ENCODE assay signal across 25 mouse cellular contexts in the genomic region with DNA sequence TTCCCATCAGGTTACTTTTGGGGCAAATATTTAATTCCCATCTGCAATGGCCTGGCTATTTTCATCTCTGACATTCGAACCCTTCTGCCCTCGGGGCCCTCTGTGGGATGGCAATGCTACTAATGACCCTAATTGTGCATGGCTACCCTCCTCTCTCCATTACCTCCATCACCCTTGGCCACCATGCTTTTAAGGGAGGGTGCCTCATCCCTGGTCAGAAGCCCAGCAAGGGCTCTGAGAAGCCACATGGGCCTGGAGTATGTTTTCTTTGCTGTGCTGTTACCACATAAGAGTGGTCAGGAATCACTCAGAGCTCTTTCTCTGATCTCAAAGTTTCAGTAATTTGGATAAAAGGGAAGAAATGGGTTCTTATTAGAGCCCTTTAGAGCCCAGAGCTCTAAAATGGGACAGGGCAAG. TPM values are rescaled to one million over a fixed set of nuclear protein-coding genes. Genes with fewer than 3 reads are reported as not detected.
DNase-seq lines count a peak whose midpoint lies in the region; ATAC-seq and TF ChIP-seq lines count a peak whose summit lies in the region.
"Had no signal": no experiment of that assay in that cellular context is flagged by ENCODE, and none has a peak within 500 bp of the region (broad histone marks: within the 10 kb centered on the region; RNA-seq: fewer than 3 reads in every experiment).

No protein-coding gene starts in this region.

- no peak overlapping the region for H3K9ac ChIP-seq in hindbrain, postnatal 0 days (replicated peaks; ENCODE audit: low read length)
- H3K9ac ChIP-seq in hindbrain, embryonic 12.5 days = no peak overlapping the region
- no peak overlapping the region for H3K9ac ChIP-seq in intestine, embryonic 15.5 days
- no peak overlapping the region for H3K9ac ChIP-seq in heart, embryonic 11.5 days (ENCODE audit: low read depth, low read length)
- H3K9ac ChIP-seq: hindbrain, embryonic 15.5 days; liver, embryonic 12.5 days; lung, embryonic 15.5 days; midbrain, embryonic 15.5 days had no signal

- no peaks in the 10 kb centered on the region for H3K4me1 ChIP-seq in hindbrain, postnatal 0 days (ENCODE audit: insufficient read depth, low read length)
- H3K4me1 ChIP-seq in hindbrain, embryonic 12.5 days = no peaks in the 10 kb centered on the region
- H3K4me1 ChIP-seq in limb, embryonic 10.5 days = no peaks in the 10 kb centered on the region
- H3K4me1 ChIP-seq in intestine, embryonic 15.5 days (replicated peaks) = no peaks in the 10 kb centered on the region
- no peaks in the 10 kb centered on the region for H3K4me1 ChIP-seq in heart, embryonic 11.5 days (ENCODE audit: control insufficient read depth, insufficient read depth, low read length)
- H3K4me1 ChIP-seq: hindbrain, embryonic 15.5 days; liver, embryonic 12.5 days; lung, embryonic 15.5 days; midbrain, embryonic 15.5 days had no signal

- ATAC-seq in hindbrain, postnatal 0 days = no peak
- ATAC-seq in hindbrain, embryonic 12.5 days (ENCODE audit: low FRiP score) = no peak; the same call in 1 of the 2 replicates
- ATAC-seq in intestine, embryonic 15.5 days = no peak
- no peak for ATAC-seq in heart, embryonic 11.5 days (replicated peaks; ENCODE audit: insufficient number of reproducible peaks, low FRiP score, low TSS enrichment)
- ATAC-seq: activated CD4-positive, CD25-positive, alpha-beta regulatory T cell, adult 4 months; liver, embryonic 12.5 days; Patski had no signal

- H3K36me3 ChIP-seq in hindbrain, postnatal 0 days (ENCODE audit: insufficient read depth, low read length) = no peaks in the 10 kb centered on the region
- no peaks in the 10 kb centered on the region for H3K36me3 ChIP-seq in hindbrain, embryonic 12.5 days
- H3K36me3 ChIP-seq in limb, embryonic 10.5 days = no peaks in the 10 kb centered on the region
- no peaks in the 10 kb centered on the region for H3K36me3 ChIP-seq in intestine, embryonic 15.5 days
- no peaks in the 10 kb centered on the region for H3K36me3 ChIP-seq in heart, embryonic 11.5 days (ENCODE audit: control insufficient read depth, insufficient read depth, low read length)
- H3K36me3 ChIP-seq: hindbrain, embryonic 15.5 days; liver, embryonic 12.5 days; lung, embryonic 15.5 days; midbrain, embryonic 15.5 days had no signal

- no peak for TF ChIP-seq CTCF in hindbrain, postnatal 0 days (IDR thresholded peaks at IDR 0.05; ENCODE audit: low read depth)

- no peak overlapping the region for H3K27ac ChIP-seq in hindbrain, postnatal 0 days
- H3K27ac ChIP-seq in hindbrain, embryonic 12.5 days = no peak overlapping the region
- no peak overlapping the region for H3K27ac ChIP-seq in limb, embryonic 10.5 days
- H3K27ac ChIP-seq in intestine, embryonic 15.5 days = no peak overlapping the region
- no peak overlapping the region for H3K27ac ChIP-seq in heart, embryonic 11.5 days (ENCODE audit: low read depth, low read length)
- H3K27ac ChIP-seq: gastrocnemius, adult 2 months; hindbrain, embryonic 15.5 days; liver, embryonic 12.5 days; lung, embryonic 15.5 days; midbrain, embryonic 15.5 days had no signal

- H3K27me3 ChIP-seq in hindbrain, postnatal 0 days (ENCODE audit: insufficient read depth, low read length) = no peaks in the 10 kb centered on the region
- H3K27me3 ChIP-seq in hindbrain, embryonic 12.5 days = no peaks in the 10 kb centered on the region
- H3K27me3 ChIP-seq in limb, embryonic 10.5 days (ENCODE audit: low read depth, poor library complexity, severe bottlenecking) = no peaks in the 10 kb centered on the region
- H3K27me3 ChIP-seq in intestine, embryonic 15.5 days (replicated peaks) = no peaks in the 10 kb centered on the region
- no peaks in the 10 kb centered on the region for H3K27me3 ChIP-seq in heart, embryonic 11.5 days (ENCODE audit: control insufficient read depth, insufficient read depth, low read length)
- H3K27me3 ChIP-seq: hindbrain, embryonic 15.5 days; liver, embryonic 12.5 days; lung, embryonic 15.5 days; midbrain, embryonic 15.5 days had no signal

- 79% methylated on average over 2 of the region's 2 CpGs for WGBS in hindbrain, postnatal 0 days
- 82% methylated on average over 2 of the region's 2 CpGs for WGBS in hindbrain, embryonic 12.5 days
- 90% methylated on average over 2 of the region's 2 CpGs for WGBS in limb, embryonic 10.5 days
- 81% methylated on average over 2 of the region's 2 CpGs for WGBS in intestine, embryonic 15.5 days
- 77% methylated on average over 2 of the region's 2 CpGs for WGBS in heart, embryonic 11.5 days (ENCODE audit: insufficient replicate concordance)

- no peak overlapping the region for H3K4me2 ChIP-seq in hindbrain, postnatal 0 days (ENCODE audit: low read depth, low read length)
- no peak overlapping the region for H3K4me2 ChIP-seq in hindbrain, embryonic 12.5 days (replicated peaks)
- no peak overlapping the region for H3K4me2 ChIP-seq in intestine, embryonic 15.5 days (replicated peaks)
- no peak overlapping the region for H3K4me2 ChIP-seq in heart, embryonic 11.5 days
- H3K4me2 ChIP-seq: hindbrain, embryonic 15.5 days; liver, embryonic 12.5 days; lung, embryonic 15.5 days; midbrain, embryonic 15.5 days had no signal

- peak; percentile 1 for DNase-seq in hindbrain, postnatal 0 days (ENCODE audit: low spot score)
- peak; percentile 21 for DNase-seq in CD4-positive helper T cell, adult 2 months (ENCODE audit: low read depth, low spot score)
- DNase-seq in Muller cell, postnatal 12 days (ENCODE audit: inconsistent ontology term) = peak; percentile 1
- peak; percentile 30 for DNase-seq in limb, embryonic 10.5 days (ENCODE audit: low spot score)
- DNase-seq in spleen, adult 18-20 months = no peak
- DNase-seq: adrenal gland, postnatal 14 days; cerebellum, adult 2 months; gastrocnemius, adult 2 months; kidney, adult 8-10 months; layer of hippocampus, postnatal 36 days; right cerebral cortex, postnatal 25 days had no signal

- no peak overlapping the region for H3K4me3 ChIP-seq in hindbrain, postnatal 0 days (ENCODE audit: low read length)
- no peak overlapping the region for H3K4me3 ChIP-seq in hindbrain, embryonic 12.5 days
- H3K4me3 ChIP-seq in limb, embryonic 10.5 days = no peak overlapping the region
- H3K4me3 ChIP-seq in intestine, embryonic 15.5 days (replicated peaks) = no peak overlapping the region
- H3K4me3 ChIP-seq in heart, embryonic 11.5 days (ENCODE audit: low read depth, low read length) = no peak overlapping the region
- H3K4me3 ChIP-seq: erythroblast, embryonic 14.5 days; gastrocnemius, adult 2 months; hindbrain, embryonic 15.5 days; liver, embryonic 12.5 days; lung, embryonic 15.5 days; midbrain, embryonic 15.5 days had no signal

- H3K9me3 ChIP-seq in hindbrain, postnatal 0 days (ENCODE audit: low read length) = peaks cover 82% of the 10 kb centered on the region
- H3K9me3 ChIP-seq in hindbrain, embryonic 12.5 days (replicated peaks) = peaks cover 91% of the 10 kb centered on the region
- peaks cover 73% of the 10 kb centered on the region for H3K9me3 ChIP-seq in limb, embryonic 10.5 days (replicated peaks)
- H3K9me3 ChIP-seq in intestine, embryonic 15.5 days = peaks cover 14% of the 10 kb centered on the region; the same call in 1 of the 2 replicates
- peaks cover 86% of the 10 kb centered on the region for H3K9me3 ChIP-seq in heart, embryonic 11.5 days (replicated peaks; ENCODE audit: control insufficient read depth, low read length)

RNA-seq across cellular contexts. Expression of gene Trpm8, which starts 22.1 kb away (rescaled TPM):
- total RNA-seq in hindbrain, postnatal 0 days (2014; rRNA removed) = 0.05 and 0.14 TPM in 2 replicates
- polyA plus RNA-seq in hindbrain, postnatal 0 days (2015; fragmentation: Nextera tagmentation; extraction: Ambion mirVana) = 0.11 and 0.15 TPM in 2 replicates
- polyA plus RNA-seq in hindbrain, embryonic 12.5 days (2016; fragmentation: Nextera tagmentation; extraction: Ambion mirVana) = not detected in 2 replicates
- polyA plus RNA-seq in limb, embryonic 10.5 days (2016; fragmentation: Nextera tagmentation; extraction: Ambion mirVana) = not detected in 2 replicates
- not detected in 2 replicates for polyA plus RNA-seq in intestine, embryonic 15.5 days (2015; fragmentation: Nextera tagmentation; extraction: Ambion mirVana)
- polyA plus RNA-seq in heart, embryonic 11.5 days (2014; fragmentation: Nextera tagmentation; extraction: Ambion mirVana) = 0.10 TPM in 1 of 2 replicates, not detected in the other
- total RNA-seq: adrenal gland, postnatal 14 days; gastrocnemius, adult 2 months; granulocyte monocyte progenitor cell, adult 5-6 weeks; megakaryocyte, adult 5-6 weeks had no signal
- polyA plus RNA-seq: activated CD4-positive, CD25-positive, alpha-beta regulatory T cell, adult 4 months; erythroblast, embryonic 14.5 days; heart, embryonic 16.5 days; large intestine, adult 2 months; liver, embryonic 12.5 days had no signal

RNA-seq across cellular contexts. Expression of gene Hjurp, which starts 22.1 kb away (rescaled TPM):
- 82.8 and 86.3 TPM in 2 replicates for total RNA-seq in hindbrain, postnatal 0 days (2014; rRNA removed)
- 47.2 and 47.7 TPM in 2 replicates for polyA plus RNA-seq in hindbrain, postnatal 0 days (2015; fragmentation: Nextera tagmentation; extraction: Ambion mirVana)
- 167 and 169 TPM in 2 replicates for polyA plus RNA-seq in hindbrain, embryonic 12.5 days (2016; fragmentation: Nextera tagmentation; extraction: Ambion mirVana)
- 206 and 245 TPM in 2 replicates for polyA plus RNA-seq in limb, embryonic 10.5 days (2016; fragmentation: Nextera tagmentation; extraction: Ambion mirVana)
- 158 and 160 TPM in 2 replicates for polyA plus RNA-seq in intestine, embryonic 15.5 days (2015; fragmentation: Nextera tagmentation; extraction: Ambion mirVana)
- 117 and 118 TPM in 2 replicates for polyA plus RNA-seq in heart, embryonic 11.5 days (2014; fragmentation: Nextera tagmentation; extraction: Ambion mirVana)

Comparison
In these comparisons a context has a peak if more than half of its experiments do, and no peak if none do; other contexts are left out.
1. DNase-seq: peak in hindbrain, postnatal 0 days (single experiment), CD4-positive helper T cell, adult 2 months (single experiment), Muller cell, postnatal 12 days (single experiment) and limb, embryonic 10.5 days (single experiment); none in spleen, adult 18-20 months (0 of 2).